Mouse (Mus musculus): ENCODE data around the gene Trp63.

Trp63 gene

GRCm38 (mm10) chr16:25871503-25871902 is 187.9 kb downstream of the Trp63 start:
- no peak for DNase-seq (ENCODE audit: low spot score)

- no peak for DNase-seq (ENCODE audit: low spot score)
Observed at GRCm38 (mm10) chr16:25875681-25876080, 192.1 kb downstream of the Trp63 start.

GRCm38 (mm10) chr16:25877416-25877965 is 193.9 kb downstream of the Trp63 start:
- no peak for DNase-seq (ENCODE audit: low spot score)

GRCm38 (mm10) chr16:25878116-25878515 is 194.6 kb downstream of the Trp63 start:
- no peak for DNase-seq (ENCODE audit: low spot score)

GRCm38 (mm10) chr16:25899071-25899470 is 215.5 kb downstream of the Trp63 start:
- no peak for DNase-seq (ENCODE audit: low spot score)

- DNase-seq (ENCODE audit: low spot score), result no peak
Observed at GRCm38 (mm10) chr16:25899657-25900056, 216.1 kb downstream of the Trp63 start.

GRCm38 (mm10) chr16:25900389-25900908 is 216.9 kb downstream of the Trp63 start:
- DNase-seq (ENCODE audit: low spot score), result no peak

- no peak for DNase-seq (ENCODE audit: low spot score)
Observed at GRCm38 (mm10) chr16:25912185-25912584, 228.6 kb downstream of the Trp63 start.

GRCm38 (mm10) chr16:25934181-25934580 is 250.6 kb downstream of the Trp63 start:
- no peak for DNase-seq (ENCODE audit: low spot score)

Data from testis, postnatal 10 days (tissue).